Mouse (Mus musculus): ENCODE measurements around the gene Col25a1. TPM values are rescaled to one million over a fixed set of nuclear protein-coding genes. Genes with fewer than 3 reads are reported as not detected.

Col25a1 gene
- polyA plus RNA-seq, 1 experiment from 2014 or later: 2.6 TPM

- Histone ChIP-seq H3K9me3 (replicated peaks) (peaks cover 5% of the 10 kb centered on the region; the same call in 1 of the 2 replicates), H3K27ac (ENCODE audit: poor library complexity, severe bottlenecking) (no peak overlapping the region), H3K4me1 (replicated peaks) (peaks cover 3% of the 10 kb centered on the region; the same call in 1 of the 2 replicates), H3K4me3 (no peak overlapping the region), H3K9ac (no peak overlapping the region), H3K36me3 (no peaks in the 10 kb centered on the region), H3K27me3 (replicated peaks) (no peaks in the 10 kb centered on the region), H3K4me2 (no peak overlapping the region)
- no peak for ATAC-seq (ENCODE audit: insufficient number of reproducible peaks, low FRiP score)
Measured at GRCm38 (mm10) chr3:130216141-130216540, 84.8 kb downstream of the Col25a1 start.

GRCm38 (mm10) chr3:130216646-130217045 lies 85.3 kb downstream of the Col25a1 start:
- no peak overlapping the region for H3K4me2 ChIP-seq
- no peak for ATAC-seq (ENCODE audit: insufficient number of reproducible peaks, low FRiP score)
- no peaks in the 10 kb centered on the region for H3K36me3 ChIP-seq
- 91% methylated on average over 3 of the region's 3 CpGs for WGBS
- H3K27ac ChIP-seq (ENCODE audit: poor library complexity, severe bottlenecking): no peak overlapping the region
- H3K4me3 ChIP-seq: no peak overlapping the region
- H3K4me1 ChIP-seq (replicated peaks): peaks cover 3% of the 10 kb centered on the region; the same call in 1 of the 2 replicates
- H3K27me3 ChIP-seq (replicated peaks): no peaks in the 10 kb centered on the region
- peaks cover 5% of the 10 kb centered on the region; the same call in 1 of the 2 replicates for H3K9me3 ChIP-seq (replicated peaks)
- no peak overlapping the region for H3K9ac ChIP-seq

GRCm38 (mm10) chr3:130217705-130218104 lies 86.4 kb downstream of the Col25a1 start:
- H3K4me2 ChIP-seq: no peak overlapping the region
- no peak overlapping the region for H3K27ac ChIP-seq (ENCODE audit: poor library complexity, severe bottlenecking)
- peaks cover 3% of the 10 kb centered on the region; the same call in 1 of the 2 replicates for H3K4me1 ChIP-seq (replicated peaks)
- peaks cover 5% of the 10 kb centered on the region; the same call in 1 of the 2 replicates for H3K9me3 ChIP-seq (replicated peaks)
- WGBS: 43% methylated on average over 2 of the region's 2 CpGs
- no peak overlapping the region for H3K9ac ChIP-seq
- H3K27me3 ChIP-seq (replicated peaks): no peaks in the 10 kb centered on the region
- no peak for ATAC-seq (ENCODE audit: insufficient number of reproducible peaks, low FRiP score)
- H3K4me3 ChIP-seq: no peak overlapping the region
- no peaks in the 10 kb centered on the region for H3K36me3 ChIP-seq

GRCm38 (mm10) chr3:130218232-130218728 lies 87.0 kb downstream of the Col25a1 start:
- no peak for ATAC-seq (ENCODE audit: insufficient number of reproducible peaks, low FRiP score)
- Histone ChIP-seq H3K27ac (ENCODE audit: poor library complexity, severe bottlenecking) (no peak overlapping the region), H3K9me3 (replicated peaks) (peaks cover 5% of the 10 kb centered on the region; the same call in 1 of the 2 replicates), H3K4me1 (replicated peaks) (peaks cover 3% of the 10 kb centered on the region; the same call in 1 of the 2 replicates), H3K27me3 (replicated peaks) (no peaks in the 10 kb centered on the region), H3K9ac (no peak overlapping the region), H3K4me2 (no peak overlapping the region), H3K4me3 (no peak overlapping the region), H3K36me3 (no peaks in the 10 kb centered on the region)
- WGBS: 47% methylated on average over 5 of the region's 5 CpGs

GRCm38 (mm10) chr3:130220811-130221210 lies 89.5 kb downstream of the Col25a1 start:
- 0 out of 2 replicates have a peak, but pooled peaks cover 6% of the 10 kb centered on the region for H3K9me3 ChIP-seq (replicated peaks)
- no peak overlapping the region for H3K4me2 ChIP-seq
- H3K9ac ChIP-seq: no peak overlapping the region
- H3K27ac ChIP-seq (ENCODE audit: poor library complexity, severe bottlenecking): no peak overlapping the region
- H3K4me1 ChIP-seq (replicated peaks): peaks cover 3% of the 10 kb centered on the region; the same call in 1 of the 2 replicates
- ATAC-seq (ENCODE audit: insufficient number of reproducible peaks, low FRiP score): no peak
- no peak overlapping the region for H3K4me3 ChIP-seq
- H3K36me3 ChIP-seq: no peaks in the 10 kb centered on the region
- H3K27me3 ChIP-seq (replicated peaks): no peaks in the 10 kb centered on the region
- WGBS: 90% methylated on average over 3 of the region's 3 CpGs

- WGBS: 80% methylated on average over 9 of the region's 9 CpGs
- H3K4me2 ChIP-seq: no peak overlapping the region
- 0 out of 2 replicates have a peak, but pooled peaks cover 3% of the 10 kb centered on the region for H3K9me3 ChIP-seq (replicated peaks)
- no peaks in the 10 kb centered on the region for H3K4me1 ChIP-seq (replicated peaks)
- no peaks in the 10 kb centered on the region for H3K27me3 ChIP-seq (replicated peaks)
- no peak overlapping the region for H3K4me3 ChIP-seq
- H3K9ac ChIP-seq: no peak overlapping the region
- no peaks in the 10 kb centered on the region for H3K36me3 ChIP-seq
- ATAC-seq (ENCODE audit: insufficient number of reproducible peaks, low FRiP score): no peak
- H3K27ac ChIP-seq (ENCODE audit: poor library complexity, severe bottlenecking): no peak overlapping the region
Measured at GRCm38 (mm10) chr3:130228186-130228585, 96.9 kb downstream of the Col25a1 start.

GRCm38 (mm10) chr3:130232944-130233343 lies 101.6 kb downstream of the Col25a1 start:
- Histone ChIP-seq H3K4me1 (replicated peaks) (no peaks in the 10 kb centered on the region), H3K9ac (no peak overlapping the region), H3K27ac (ENCODE audit: poor library complexity, severe bottlenecking) (no peak overlapping the region), H3K4me2 (no peak overlapping the region), H3K36me3 (no peaks in the 10 kb centered on the region), H3K27me3 (replicated peaks) (no peaks in the 10 kb centered on the region), H3K4me3 (no peak overlapping the region), H3K9me3 (replicated peaks) (no peaks in the 10 kb centered on the region)
- 89% methylated on average over 7 of the region's 7 CpGs for WGBS
- no peak for ATAC-seq (ENCODE audit: insufficient number of reproducible peaks, low FRiP score)

- no peaks in the 10 kb centered on the region for H3K36me3 ChIP-seq
- no peak overlapping the region for H3K27ac ChIP-seq (ENCODE audit: poor library complexity, severe bottlenecking)
- ATAC-seq (ENCODE audit: insufficient number of reproducible peaks, low FRiP score): no peak
- H3K27me3 ChIP-seq (replicated peaks): no peaks in the 10 kb centered on the region
- no peak overlapping the region for H3K4me3 ChIP-seq
- WGBS: 93% methylated on average over 1 of the region's 1 CpGs
- no peak overlapping the region for H3K9ac ChIP-seq
- no peaks in the 10 kb centered on the region for H3K9me3 ChIP-seq (replicated peaks)
- no peaks in the 10 kb centered on the region for H3K4me1 ChIP-seq (replicated peaks)
- no peak overlapping the region for H3K4me2 ChIP-seq
Measured at GRCm38 (mm10) chr3:130235233-130235632, 103.9 kb downstream of the Col25a1 start.

- H3K4me2 ChIP-seq: no peak overlapping the region
- no peak overlapping the region for H3K4me3 ChIP-seq
- H3K9ac ChIP-seq: no peak overlapping the region
- H3K36me3 ChIP-seq: no peaks in the 10 kb centered on the region
- 73% methylated on average over 7 of the region's 7 CpGs for WGBS
- no peak overlapping the region for H3K27ac ChIP-seq (ENCODE audit: poor library complexity, severe bottlenecking)
- no peaks in the 10 kb centered on the region for H3K27me3 ChIP-seq (replicated peaks)
- ATAC-seq (ENCODE audit: insufficient number of reproducible peaks, low FRiP score): no peak
- H3K9me3 ChIP-seq (replicated peaks): no peaks in the 10 kb centered on the region
- no peaks in the 10 kb centered on the region for H3K4me1 ChIP-seq (replicated peaks)
Measured at GRCm38 (mm10) chr3:130236129-130236528, 104.8 kb downstream of the Col25a1 start.

GRCm38 (mm10) chr3:130237852-130238251 lies 106.6 kb downstream of the Col25a1 start:
- 33% methylated on average over 1 of the region's 1 CpGs for WGBS
- Histone ChIP-seq H3K4me1 (replicated peaks) (no peaks in the 10 kb centered on the region), H3K4me2 (no peak overlapping the region), H3K36me3 (no peaks in the 10 kb centered on the region), H3K4me3 (no peak overlapping the region), H3K9ac (no peak overlapping the region), H3K27ac (ENCODE audit: poor library complexity, severe bottlenecking) (no peak overlapping the region), H3K27me3 (replicated peaks) (no peaks in the 10 kb centered on the region), H3K9me3 (replicated peaks) (no peaks in the 10 kb centered on the region)
- no peak for ATAC-seq (ENCODE audit: insufficient number of reproducible peaks, low FRiP score)

GRCm38 (mm10) chr3:130241924-130242323 lies 110.6 kb downstream of the Col25a1 start:
- no peak for ATAC-seq (ENCODE audit: insufficient number of reproducible peaks, low FRiP score)
- no peaks in the 10 kb centered on the region for H3K27me3 ChIP-seq (replicated peaks)
- H3K9ac ChIP-seq: no peak overlapping the region
- no peak overlapping the region for H3K27ac ChIP-seq (ENCODE audit: poor library complexity, severe bottlenecking)
- no peaks in the 10 kb centered on the region for H3K4me1 ChIP-seq (replicated peaks)
- H3K9me3 ChIP-seq (replicated peaks): no peaks in the 10 kb centered on the region
- H3K4me2 ChIP-seq: no peak overlapping the region
- H3K36me3 ChIP-seq: no peaks in the 10 kb centered on the region
- H3K4me3 ChIP-seq: no peak overlapping the region
- 83% methylated on average over 4 of the region's 4 CpGs for WGBS

Data from heart, embryonic 12.5 days (tissue).